Mouse (Mus musculus): ENCODE data around the gene Ptk7.

DNA sequence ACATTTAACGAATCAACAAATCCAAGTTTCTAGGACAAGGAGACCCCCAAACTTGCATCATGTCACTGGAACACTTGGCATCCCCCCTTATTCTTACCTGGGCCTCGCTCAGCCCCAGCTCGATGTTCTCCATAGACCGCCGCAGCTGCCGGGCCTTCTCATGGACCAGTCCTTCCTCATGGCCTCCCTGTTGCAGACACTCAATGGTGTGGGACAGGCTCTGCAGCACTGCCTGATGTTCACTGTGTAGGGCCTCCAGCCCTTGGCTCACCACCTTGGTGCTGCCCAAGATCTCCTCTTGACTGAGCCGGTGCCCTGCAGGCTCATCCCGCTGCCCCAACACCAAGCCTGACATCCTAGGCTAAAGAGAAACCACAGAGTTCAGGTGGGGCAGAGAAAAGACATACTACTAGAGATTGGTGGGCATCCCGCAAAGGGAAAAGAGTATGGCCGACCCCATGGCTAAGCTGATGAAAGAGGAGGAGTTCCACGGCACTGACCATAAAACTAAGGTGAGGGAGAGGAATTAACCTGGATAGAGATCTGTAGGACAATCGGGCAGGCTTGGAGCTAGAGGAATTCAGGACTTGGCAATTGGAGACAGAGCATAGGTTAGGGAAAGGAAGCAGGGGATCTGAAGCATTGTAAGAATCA lies 15.0 kb upstream of the Ptk7 start:
- TF ChIP-seq CTCF (IDR thresholded peaks at IDR 0.05; ENCODE audit: extremely low read depth, insufficient read length, insufficient replicate concordance, low read depth, low read length) (no peak), POLR2A (IDR thresholded peaks at IDR 0.05; ENCODE audit: low read depth, low read length) (no peak; the same call in 1 of the 2 replicates)

Data from small intestine, adult 2 months (tissue).